Mouse (Mus musculus): ENCODE measurements around the gene Map6. TPM values are rescaled to one million over a fixed set of nuclear protein-coding genes. Genes with fewer than 3 reads are reported as not detected.

Gene Map6
- 10 to 100 TPM in 1 of 2 experiments, 1 to 10 TPM in 1; 8.3 to 11.5 TPM for total RNA-seq (2021)
- long read RNA-seq, experiment 1, full-length matches to known transcripts, result 14 of 17 reads
- long read RNA-seq, experiment 1, partial matches to known transcripts, result 0 of 17 reads
- long read RNA-seq, experiment 1, other reads (novel, unspliced or antisense), result 3 of 17 reads
- long read RNA-seq, experiment 2, transcript Map6-203 (3 exons, 3,233 nt), result major isoform, 10 of 14 reads
- long read RNA-seq, experiment 2, partial matches to known transcripts, result 1 of 14 reads
- long read RNA-seq, experiment 2, other reads (novel, unspliced or antisense), result 1 of 14 reads

GRCm38 (mm10) chr7:99267251-99267896, at the start of gene Map6:
Map6 (plus strand) TSS chr7:99267447.
- DNase-seq (ENCODE audit: low spot score in 2 of 2), result no peak

- no peak for DNase-seq (ENCODE audit: low spot score in 2 of 2)
Observed at GRCm38 (mm10) chr7:99224225-99224624, 43.0 kb upstream of the Map6 start.

GRCm38 (mm10) chr7:99224648-99225190, 42.5 kb upstream of the Map6 start:
- no peak for DNase-seq (ENCODE audit: low spot score in 2 of 2)

GRCm38 (mm10) chr7:99225421-99225820, 41.8 kb upstream of the Map6 start:
- no peak for DNase-seq (ENCODE audit: low spot score in 2 of 2)

GRCm38 (mm10) chr7:99226662-99227061, 40.6 kb upstream of the Map6 start:
- DNase-seq (ENCODE audit: low spot score in 2 of 2), result no peak

- DNase-seq (ENCODE audit: low spot score in 2 of 2), result no peak
Observed at GRCm38 (mm10) chr7:99227267-99227666, 40.0 kb upstream of the Map6 start.

- DNase-seq (ENCODE audit: low spot score in 2 of 2), result no peak
Observed at GRCm38 (mm10) chr7:99228825-99229224, 38.4 kb upstream of the Map6 start.

DNA sequence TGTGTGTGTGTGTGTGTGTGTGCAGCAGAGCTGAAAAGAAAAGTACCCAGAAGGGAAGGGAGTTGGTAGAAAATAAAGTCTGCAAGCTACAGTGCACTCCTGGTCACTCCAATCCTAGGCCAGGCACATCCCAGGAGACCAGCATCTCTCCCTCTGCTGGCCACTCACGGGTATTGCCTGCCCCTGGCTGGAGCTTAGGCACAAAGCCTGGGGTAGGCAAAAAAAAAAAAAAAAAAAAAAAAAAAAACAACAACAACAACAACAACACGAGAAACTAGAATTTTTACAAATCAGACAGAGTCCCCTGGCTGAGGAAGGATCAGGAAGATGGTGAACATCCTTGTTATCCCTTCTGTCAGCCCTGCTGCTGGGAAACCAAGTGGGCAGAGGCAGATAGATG, 37.8 kb upstream of the Map6 start:
- no peak for DNase-seq (ENCODE audit: low spot score in 2 of 2)

GRCm38 (mm10) chr7:99230061-99230747, 37.0 kb upstream of the Map6 start:
- no peak for DNase-seq (ENCODE audit: low spot score in 2 of 2)

DNA sequence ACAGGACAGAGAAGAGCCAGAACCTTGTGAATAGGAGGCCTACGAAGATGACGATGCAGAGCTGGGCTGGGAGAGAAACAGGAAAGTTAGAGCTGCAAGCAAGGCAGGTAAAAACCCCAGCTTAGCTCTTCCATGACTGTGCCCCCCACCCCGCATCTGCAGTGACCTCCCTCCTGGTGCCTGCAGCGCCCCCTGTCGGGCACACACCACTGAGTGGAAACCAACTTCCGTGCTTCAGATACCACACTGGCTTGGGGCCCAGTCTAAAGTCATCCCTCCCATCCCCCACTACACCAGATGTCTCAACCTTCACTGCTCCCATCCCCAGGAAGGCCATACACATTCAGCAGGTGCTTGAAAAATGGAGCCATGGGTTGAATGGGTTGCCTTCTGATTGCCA, 34.7 kb upstream of the Map6 start:
- no peak for DNase-seq (ENCODE audit: low spot score in 2 of 2)

DNA sequence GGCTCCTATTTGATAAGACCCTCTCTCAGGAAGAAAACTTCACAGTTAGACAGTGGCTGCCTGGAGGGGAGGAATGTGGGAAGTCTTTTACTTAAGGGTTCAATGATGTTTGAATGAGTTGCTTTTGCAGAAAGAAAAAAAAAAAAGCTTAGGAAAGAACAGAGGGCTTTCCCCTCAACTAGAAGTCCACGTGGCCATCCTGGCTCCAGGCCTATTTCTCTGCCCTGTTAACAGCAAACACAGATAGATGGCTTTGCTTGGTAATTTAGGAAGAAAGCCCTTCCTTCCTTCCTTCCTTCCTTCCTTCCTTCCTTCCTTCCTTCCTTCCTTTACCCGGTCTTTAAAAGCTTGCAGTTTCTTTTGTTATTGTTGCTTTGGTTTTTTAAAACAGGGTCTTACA, 32.3 kb upstream of the Map6 start:
- DNase-seq (ENCODE audit: low spot score in 2 of 2), result no peak

DNA sequence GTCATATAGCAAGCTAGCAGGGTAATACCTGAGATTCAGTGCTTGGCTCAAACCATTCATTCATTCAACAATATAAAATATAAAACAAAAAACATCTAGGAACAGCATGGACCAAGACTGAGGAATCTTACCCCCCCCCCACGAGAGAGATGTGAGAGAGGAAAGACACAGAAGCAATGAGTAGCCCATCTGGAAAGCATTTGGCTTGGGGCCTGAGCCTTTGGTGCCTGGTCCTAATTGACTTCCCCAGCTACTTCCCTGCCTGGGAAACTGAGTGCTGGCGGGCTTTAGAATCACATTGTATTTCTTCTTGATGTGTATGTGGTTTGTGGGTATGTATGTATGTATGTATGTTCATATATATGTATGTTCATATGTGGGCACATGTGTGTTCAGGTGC, 31.6 kb upstream of the Map6 start:
- DNase-seq (ENCODE audit: low spot score in 2 of 2), result no peak

DNA sequence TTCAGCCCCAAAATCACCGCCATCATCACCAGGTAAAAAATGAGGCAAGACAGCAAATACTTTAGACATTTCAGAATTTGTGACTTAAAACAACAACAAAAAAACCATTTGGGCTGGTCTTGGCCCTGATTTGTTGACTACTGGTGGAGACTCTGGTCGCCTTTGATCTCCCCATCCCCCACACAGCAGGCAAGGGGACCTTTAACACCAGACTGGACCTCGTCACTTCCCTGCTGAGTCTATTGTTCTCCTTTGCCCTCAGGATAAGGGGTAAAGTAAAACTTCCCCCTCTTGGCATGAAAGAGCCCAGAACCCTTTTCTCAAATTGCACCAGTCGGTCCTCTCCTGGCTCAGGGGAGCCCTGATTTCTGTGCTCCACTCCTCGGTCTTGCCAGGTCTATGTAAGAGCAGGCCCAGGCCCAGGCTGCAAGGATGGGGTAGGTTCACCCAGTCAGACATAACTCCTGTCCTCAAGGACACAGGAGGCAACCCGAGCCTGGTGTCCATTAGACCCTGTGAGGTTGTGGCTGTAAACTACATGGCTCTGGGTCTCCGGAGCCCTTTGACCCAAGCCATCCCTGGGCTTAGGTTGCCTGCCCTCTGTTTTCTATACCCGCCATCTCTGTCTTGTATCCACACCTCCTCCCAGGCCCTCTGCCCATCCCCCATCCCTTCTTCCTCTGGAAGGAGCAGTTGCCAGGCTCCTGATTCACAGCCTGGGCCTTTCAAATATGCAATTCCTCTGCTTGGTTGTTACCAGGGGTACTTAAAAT, 30.2 kb upstream of the Map6 start:
- DNase-seq (ENCODE audit: low spot score in 2 of 2), result no peak

GRCm38 (mm10) chr7:99238417-99238816, 28.8 kb upstream of the Map6 start, which contains the start of gene Mogat2:
Mogat2 (minus strand) TSS chr7:99238619.
- DNase-seq (ENCODE audit: low spot score in 2 of 2), result no peak

- no peak for DNase-seq (ENCODE audit: low spot score in 2 of 2)
Observed at GRCm38 (mm10) chr7:99242097-99242496, 25.1 kb upstream of the Map6 start.

DNA sequence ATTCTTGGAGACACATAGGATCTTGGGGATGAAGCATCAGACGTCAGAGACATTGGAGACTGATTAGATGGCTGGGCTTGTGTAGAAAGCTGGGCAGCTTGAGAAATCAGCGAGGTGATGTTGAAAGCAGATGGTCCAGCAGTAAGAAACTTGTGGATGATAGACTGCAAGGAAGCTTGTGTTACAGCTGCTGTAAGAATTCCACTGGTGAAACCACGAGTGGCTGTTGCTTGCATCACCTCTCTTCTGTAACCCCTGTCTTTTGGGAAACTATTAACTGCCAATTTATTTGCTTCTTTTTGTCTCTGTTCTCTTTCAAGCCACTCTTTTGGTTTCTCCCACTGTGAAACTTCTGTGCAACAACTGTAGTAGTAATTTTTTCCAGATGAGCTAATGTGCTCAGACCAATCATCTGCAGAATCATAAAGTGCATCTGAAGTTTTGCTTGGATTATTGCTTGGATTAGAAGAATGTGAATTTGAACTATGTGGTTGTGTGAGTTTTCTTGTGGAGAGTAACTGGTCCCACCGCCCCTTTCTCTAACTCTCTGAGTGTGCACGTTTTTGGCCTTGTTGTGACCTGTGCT, 19.0 kb upstream of the Map6 start:
- no peak for DNase-seq (ENCODE audit: low spot score in 2 of 2)

- no peak for DNase-seq (ENCODE audit: low spot score in 2 of 2)
Observed at GRCm38 (mm10) chr7:99248906-99249581, 18.2 kb upstream of the Map6 start.

DNA sequence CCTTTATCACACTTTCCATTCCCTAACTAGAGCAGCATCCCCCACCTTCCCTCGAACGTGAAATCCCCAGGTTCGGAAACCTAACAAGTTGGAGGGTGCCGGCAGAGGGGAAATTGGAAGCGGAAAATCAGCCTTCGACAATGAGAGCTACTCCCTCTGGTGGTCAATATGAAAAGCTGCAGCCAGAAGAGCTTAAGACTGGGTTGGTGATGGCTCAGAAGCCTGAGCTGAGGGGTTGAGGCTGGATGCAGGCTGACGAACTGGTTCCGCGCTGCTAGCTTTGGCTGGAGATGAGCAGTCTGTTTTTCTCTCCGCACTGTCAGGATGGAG, 17.7 kb upstream of the Map6 start:
- DNase-seq (ENCODE audit: low spot score in 2 of 2), result no peak

DNA sequence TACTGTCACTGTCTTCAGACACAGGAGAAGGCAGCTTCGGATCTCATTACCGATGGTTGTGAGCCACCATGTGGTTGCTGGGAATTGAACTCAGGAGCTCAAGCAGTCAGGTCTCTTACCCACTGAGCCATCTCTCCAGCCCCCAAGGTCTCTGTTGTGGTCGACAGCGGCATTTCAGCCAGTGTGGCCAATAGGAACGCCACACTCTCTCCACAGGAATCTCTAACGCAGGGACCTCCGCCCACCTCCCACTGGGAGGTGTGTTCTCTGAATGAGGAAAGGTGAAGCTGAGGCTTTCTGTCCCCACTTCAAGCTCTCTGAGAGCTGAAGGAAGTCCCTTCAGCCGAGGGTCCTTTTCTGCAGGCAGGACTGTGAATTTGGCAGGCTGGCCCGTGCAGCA, 16.9 kb upstream of the Map6 start:
- no peak for DNase-seq (ENCODE audit: low spot score in 2 of 2)

DNA sequence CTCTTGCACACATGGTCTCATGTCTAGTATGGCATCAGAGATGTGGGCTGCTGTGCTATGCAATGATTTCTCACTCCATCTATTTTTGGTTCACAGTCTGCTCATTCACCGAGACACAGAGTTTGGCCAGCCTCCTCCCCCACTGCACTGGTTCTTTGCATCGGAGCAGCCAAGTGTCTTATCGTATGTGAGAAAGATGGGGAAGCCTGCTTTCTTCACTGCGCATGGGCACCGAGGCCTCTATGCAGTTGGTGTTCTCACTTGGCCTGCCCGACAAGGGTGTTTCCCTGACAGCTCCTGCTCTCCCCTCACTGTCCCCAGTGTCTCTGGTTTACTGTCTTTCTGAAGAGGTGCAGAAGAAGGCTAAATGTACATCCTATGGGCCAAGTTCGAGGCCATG, 12.2 kb upstream of the Map6 start:
- DNase-seq (ENCODE audit: low spot score in 2 of 2), result no peak

DNA sequence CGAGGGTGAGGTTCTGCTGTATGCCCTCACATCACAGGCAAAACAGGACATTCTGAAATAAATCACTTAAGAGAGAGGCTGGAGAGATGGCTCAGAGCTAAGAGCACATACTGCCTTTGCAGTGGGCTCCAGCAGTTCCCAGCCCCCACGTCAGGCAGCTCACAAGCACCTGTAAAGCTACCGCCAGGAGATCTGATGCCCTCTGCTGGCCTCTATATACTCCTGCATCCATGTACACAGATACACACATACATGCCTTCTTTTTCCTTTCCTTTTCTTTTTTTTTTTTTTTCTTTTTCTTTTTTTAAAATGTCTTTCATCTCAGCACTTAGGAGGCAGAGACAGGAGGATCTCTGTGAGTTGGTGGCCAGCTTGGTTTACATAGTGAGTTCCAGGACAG, 5.3 kb upstream of the Map6 start:
- DNase-seq (ENCODE audit: low spot score in 2 of 2), result no peak

Data from gastrocnemius, postnatal 4 days (tissue).